Mouse (Mus musculus): ENCODE results near the gene Cisd1. TPM values are rescaled to one million over a fixed set of nuclear protein-coding genes. Genes with fewer than 3 reads are reported as not detected.

Cisd1 gene
- polyA plus RNA-seq, 1 experiment from 2014 or later, result 217 TPM

DNA sequence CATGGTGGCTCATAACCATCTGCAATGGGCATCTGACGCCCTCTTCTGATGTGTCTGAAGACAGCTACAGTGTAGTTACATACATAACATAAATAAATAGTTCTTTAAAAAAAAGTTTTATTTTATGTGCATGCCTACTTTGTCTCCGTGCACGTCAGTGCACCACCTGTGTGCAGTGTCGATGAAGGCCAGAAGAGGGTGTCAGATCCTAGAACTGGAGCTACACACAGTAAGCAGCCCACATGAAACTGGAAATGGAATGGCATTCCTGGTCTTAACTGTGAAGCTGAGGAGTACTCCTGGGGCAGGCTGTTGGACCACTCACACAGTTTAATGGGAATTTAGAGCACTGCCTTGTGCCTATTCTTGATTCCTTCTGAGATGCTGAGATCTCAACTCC lies 12.4 kb downstream of the Cisd1 start:
- no peak for ATAC-seq (ENCODE audit: insufficient number of reproducible peaks, insufficient read depth, low FRiP score, low read depth)
- peaks cover 54% of the 10 kb centered on the region for H3K36me3 ChIP-seq (ENCODE audit: control insufficient read depth, insufficient read depth, low read length)

DNA sequence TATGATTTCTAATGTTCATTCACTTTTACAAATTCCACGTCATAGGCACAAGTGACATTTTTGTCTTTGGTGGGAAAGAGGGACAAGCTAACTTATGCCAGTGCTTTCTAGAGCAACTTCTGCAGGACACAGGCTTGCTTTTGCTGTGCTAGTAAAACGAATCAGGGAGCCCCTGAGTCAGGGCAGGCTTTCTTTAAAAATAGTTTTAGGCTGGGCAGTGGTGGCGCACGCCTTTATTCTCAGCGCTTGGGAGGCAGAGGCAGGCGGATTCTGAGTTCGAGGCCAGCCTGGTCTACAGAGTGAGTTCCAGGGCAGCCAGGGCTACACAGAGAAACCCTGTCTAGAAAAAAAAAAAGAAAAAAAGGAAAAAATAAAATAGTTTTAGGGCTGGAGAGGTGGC lies 12.8 kb downstream of the Cisd1 start:
- Histone ChIP-seq H3K4me1 (ENCODE audit: control insufficient read depth in 2 of 2, insufficient read depth in 2 of 2, low read length in 2 of 2) (no peaks in the 10 kb centered on the region), H3K4me2 (ENCODE audit: low read length) (no peak overlapping the region), H3K9ac (ENCODE audit: low read length) (no peak overlapping the region), H3K9me3 (ENCODE audit: control insufficient read depth, low read length) (no peaks in the 10 kb centered on the region), H3K27ac (replicated peaks in 1 of 2; ENCODE audit: control insufficient read depth in 1 of 2, insufficient read depth in 1 of 2, low read depth in 2 of 2, low read length in 2 of 2) (no peak overlapping the region), H3K36me3 (ENCODE audit: control insufficient read depth, insufficient read depth, low read length) (peaks cover 54% of the 10 kb centered on the region), H3K27me3 (ENCODE audit: control insufficient read depth, insufficient read depth, low read length) (no peaks in the 10 kb centered on the region), H3K4me3 (ENCODE audit: control insufficient read depth in 1 of 2, insufficient read depth in 1 of 2, low read depth in 1 of 2, low read length in 2 of 2) (no peak overlapping the region)
- WGBS, result 90% methylated on average over 7 of the region's 7 CpGs
- no peak for ATAC-seq (ENCODE audit: insufficient number of reproducible peaks, insufficient read depth, low FRiP score, low read depth)

More for the DNA sequence above, 12.4 kb downstream of the Cisd1 start:
- H3K27ac ChIP-seq (replicated peaks in 1 of 2; ENCODE audit: control insufficient read depth in 1 of 2, insufficient read depth in 1 of 2, low read depth in 2 of 2, low read length in 2 of 2), result no peak overlapping the region
- no peak overlapping the region for H3K9ac ChIP-seq (ENCODE audit: low read length)
- no peaks in the 10 kb centered on the region for H3K27me3 ChIP-seq (ENCODE audit: control insufficient read depth, insufficient read depth, low read length)
- no peaks in the 10 kb centered on the region for H3K9me3 ChIP-seq (ENCODE audit: control insufficient read depth, low read length)
- H3K4me3 ChIP-seq (ENCODE audit: control insufficient read depth in 1 of 2, insufficient read depth in 1 of 2, low read depth in 1 of 2, low read length in 2 of 2), result no peak overlapping the region
- no peaks in the 10 kb centered on the region for H3K4me1 ChIP-seq (ENCODE audit: control insufficient read depth in 2 of 2, insufficient read depth in 2 of 2, low read length in 2 of 2)
- no peak overlapping the region for H3K4me2 ChIP-seq (ENCODE audit: low read length)
- whole genome bisulfite sequencing, result 92% methylated on average over 4 of the region's 4 CpGs

DNA sequence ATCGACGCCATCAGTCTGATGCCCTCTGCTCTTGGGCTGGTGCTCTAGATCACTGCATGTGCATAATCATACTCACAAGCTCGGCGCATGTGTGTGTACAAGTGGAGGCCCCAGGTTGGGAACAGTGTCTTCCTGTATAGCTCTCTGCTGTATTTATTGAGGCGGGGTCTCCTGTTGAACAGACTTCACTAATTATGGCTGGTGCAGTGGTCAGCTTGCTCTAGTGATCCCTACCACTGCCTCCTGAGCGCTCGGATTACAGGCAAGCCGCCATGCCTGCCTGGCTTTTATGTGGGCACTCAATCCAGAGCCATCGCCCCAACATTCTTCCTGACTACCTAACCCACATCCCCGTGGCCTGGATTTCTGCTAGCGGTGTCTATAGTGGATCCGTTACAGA lies 14.7 kb downstream of the Cisd1 start:
- Histone ChIP-seq H3K9ac (ENCODE audit: low read length) (no peak overlapping the region), H3K4me3 (ENCODE audit: control insufficient read depth in 1 of 2, insufficient read depth in 1 of 2, low read depth in 1 of 2, low read length in 2 of 2) (no peak overlapping the region), H3K27ac (replicated peaks in 1 of 2; ENCODE audit: control insufficient read depth in 1 of 2, insufficient read depth in 1 of 2, low read depth in 2 of 2, low read length in 2 of 2) (no peak overlapping the region), H3K36me3 (ENCODE audit: control insufficient read depth, insufficient read depth, low read length) (peaks cover 41% of the 10 kb centered on the region), H3K4me1 (ENCODE audit: control insufficient read depth in 2 of 2, insufficient read depth in 2 of 2, low read length in 2 of 2) (no peaks in the 10 kb centered on the region), H3K27me3 (ENCODE audit: control insufficient read depth, insufficient read depth, low read length) (no peaks in the 10 kb centered on the region), H3K4me2 (ENCODE audit: low read length) (no peak overlapping the region), H3K9me3 (ENCODE audit: control insufficient read depth, low read length) (no peaks in the 10 kb centered on the region)
- 96% methylated on average over 12 of the region's 12 CpGs for WGBS
- ATAC-seq (ENCODE audit: insufficient number of reproducible peaks, insufficient read depth, low FRiP score, low read depth), result no peak

DNA sequence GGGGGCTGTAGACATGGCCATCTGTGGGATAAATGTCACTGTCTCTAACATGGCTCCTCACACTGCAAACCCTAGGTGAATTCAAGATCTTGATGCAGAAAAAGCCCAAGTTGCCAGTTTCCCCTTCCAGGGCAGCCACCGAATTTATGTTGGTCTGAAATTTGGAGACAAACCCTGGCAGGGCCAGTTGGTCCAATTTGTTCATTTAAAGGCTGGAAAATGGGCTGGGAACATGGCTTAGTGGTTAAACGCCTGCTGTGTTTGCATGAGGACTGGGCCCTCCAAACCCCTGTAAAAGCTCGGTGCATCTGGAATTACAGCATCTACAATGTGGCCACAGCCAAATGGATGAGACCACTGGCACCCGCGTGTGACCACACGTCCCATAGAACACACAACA lies 15.5 kb downstream of the Cisd1 start:
- Histone ChIP-seq H3K4me1 (ENCODE audit: control insufficient read depth in 2 of 2, insufficient read depth in 2 of 2, low read length in 2 of 2) (no peaks in the 10 kb centered on the region), H3K4me3 (ENCODE audit: control insufficient read depth in 1 of 2, insufficient read depth in 1 of 2, low read depth in 1 of 2, low read length in 2 of 2) (no peak overlapping the region), H3K27ac (replicated peaks in 1 of 2; ENCODE audit: control insufficient read depth in 1 of 2, insufficient read depth in 1 of 2, low read depth in 2 of 2, low read length in 2 of 2) (no peak overlapping the region), H3K27me3 (ENCODE audit: control insufficient read depth, insufficient read depth, low read length) (no peaks in the 10 kb centered on the region), H3K36me3 (ENCODE audit: control insufficient read depth, insufficient read depth, low read length) (peaks cover 34% of the 10 kb centered on the region), H3K9ac (ENCODE audit: low read length) (no peak overlapping the region), H3K9me3 (ENCODE audit: control insufficient read depth, low read length) (no peaks in the 10 kb centered on the region), H3K4me2 (ENCODE audit: low read length) (no peak overlapping the region)
- no peak for ATAC-seq (ENCODE audit: insufficient number of reproducible peaks, insufficient read depth, low FRiP score, low read depth)
- WGBS, result 90% methylated on average over 6 of the region's 6 CpGs

DNA sequence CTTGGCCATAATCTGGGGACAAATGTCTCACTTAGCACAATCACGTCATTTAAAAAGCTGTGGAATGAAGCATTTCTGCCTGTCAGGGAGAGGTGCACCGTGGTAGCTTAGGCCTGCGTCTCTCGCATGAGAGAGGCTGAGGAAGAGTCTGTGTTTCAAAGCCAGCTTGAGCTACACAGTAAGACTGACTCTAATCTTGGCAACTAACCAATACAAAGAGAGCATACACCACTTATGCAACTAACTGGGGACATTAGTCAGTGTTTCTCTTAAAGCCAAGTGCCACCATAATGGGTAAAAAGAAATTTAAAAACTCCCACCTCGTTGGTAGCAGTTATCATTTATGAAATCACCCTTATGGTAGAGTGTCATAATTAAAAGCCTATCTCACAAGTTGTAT lies 15.9 kb downstream of the Cisd1 start:
- H3K4me2 ChIP-seq (ENCODE audit: low read length), result no peak overlapping the region
- H3K9ac ChIP-seq (ENCODE audit: low read length), result no peak overlapping the region
- ATAC-seq (ENCODE audit: insufficient number of reproducible peaks, insufficient read depth, low FRiP score, low read depth), result no peak
- no peak overlapping the region for H3K27ac ChIP-seq (replicated peaks in 1 of 2; ENCODE audit: control insufficient read depth in 1 of 2, insufficient read depth in 1 of 2, low read depth in 2 of 2, low read length in 2 of 2)
- H3K4me3 ChIP-seq (ENCODE audit: control insufficient read depth in 1 of 2, insufficient read depth in 1 of 2, low read depth in 1 of 2, low read length in 2 of 2), result no peak overlapping the region
- H3K27me3 ChIP-seq (ENCODE audit: control insufficient read depth, insufficient read depth, low read length), result no peaks in the 10 kb centered on the region
- H3K9me3 ChIP-seq (ENCODE audit: control insufficient read depth, low read length), result no peaks in the 10 kb centered on the region
- peaks cover 29% of the 10 kb centered on the region for H3K36me3 ChIP-seq (ENCODE audit: control insufficient read depth, insufficient read depth, low read length)
- no peaks in the 10 kb centered on the region for H3K4me1 ChIP-seq (ENCODE audit: control insufficient read depth in 2 of 2, insufficient read depth in 2 of 2, low read length in 2 of 2)
- 85% methylated on average over 5 of the region's 5 CpGs for WGBS

DNA sequence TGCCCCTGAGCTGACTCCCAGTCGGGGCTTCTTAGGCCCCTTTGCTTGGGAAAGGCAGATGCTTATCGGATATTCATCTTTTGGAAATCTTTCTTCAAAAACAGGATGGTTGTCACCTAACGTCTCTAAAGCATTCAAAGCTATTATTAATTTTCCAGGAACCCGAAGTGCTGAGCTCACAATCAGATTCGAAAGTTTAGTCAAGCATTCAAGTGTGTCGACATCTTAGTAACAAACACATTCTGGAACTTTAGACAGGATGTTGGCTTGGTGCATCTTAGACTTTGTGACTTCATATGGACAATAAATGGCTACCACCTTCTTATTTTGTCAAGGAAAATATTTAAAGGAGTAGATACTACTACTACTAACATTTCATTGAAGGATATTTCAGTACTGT lies 16.4 kb downstream of the Cisd1 start:
- Histone ChIP-seq H3K27me3 (ENCODE audit: control insufficient read depth, insufficient read depth, low read length) (no peaks in the 10 kb centered on the region), H3K36me3 (ENCODE audit: control insufficient read depth, insufficient read depth, low read length) (peaks cover 25% of the 10 kb centered on the region), H3K9ac (ENCODE audit: low read length) (no peak overlapping the region), H3K4me2 (ENCODE audit: low read length) (no peak overlapping the region), H3K27ac (replicated peaks in 1 of 2; ENCODE audit: control insufficient read depth in 1 of 2, insufficient read depth in 1 of 2, low read depth in 2 of 2, low read length in 2 of 2) (no peak overlapping the region), H3K4me1 (ENCODE audit: control insufficient read depth in 2 of 2, insufficient read depth in 2 of 2, low read length in 2 of 2) (no peaks in the 10 kb centered on the region), H3K9me3 (ENCODE audit: control insufficient read depth, low read length) (no peaks in the 10 kb centered on the region), H3K4me3 (ENCODE audit: control insufficient read depth in 1 of 2, insufficient read depth in 1 of 2, low read depth in 1 of 2, low read length in 2 of 2) (no peak overlapping the region)
- WGBS, result 84% methylated on average over 6 of the region's 6 CpGs
- no peak for ATAC-seq (ENCODE audit: insufficient number of reproducible peaks, insufficient read depth, low FRiP score, low read depth)

DNA sequence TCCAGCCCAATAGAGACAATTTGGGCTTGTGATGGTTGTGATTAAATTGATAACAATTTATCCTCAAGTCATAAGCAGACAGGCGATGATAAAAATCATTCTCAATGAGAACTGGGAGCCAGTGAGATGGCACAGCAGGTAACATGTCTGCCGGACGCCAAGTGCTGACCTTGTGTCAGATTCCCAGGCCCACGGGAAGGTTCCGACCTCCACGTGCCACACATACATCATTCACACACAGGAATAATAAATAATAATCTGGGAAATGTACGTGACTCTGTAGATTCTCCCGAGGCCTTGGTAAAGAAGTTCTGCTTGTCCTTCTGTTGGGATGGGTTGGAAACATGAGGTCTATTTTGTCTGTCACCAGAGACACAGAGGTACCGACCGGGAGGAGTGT lies 17.4 kb downstream of the Cisd1 start:
- H3K4me1 ChIP-seq (ENCODE audit: control insufficient read depth in 2 of 2, insufficient read depth in 2 of 2, low read length in 2 of 2), result no peaks in the 10 kb centered on the region
- H3K9ac ChIP-seq (ENCODE audit: low read length), result no peak overlapping the region
- H3K4me2 ChIP-seq (ENCODE audit: low read length), result no peak overlapping the region
- H3K4me3 ChIP-seq (ENCODE audit: control insufficient read depth in 1 of 2, insufficient read depth in 1 of 2, low read depth in 1 of 2, low read length in 2 of 2), result no peak overlapping the region
- H3K27ac ChIP-seq (replicated peaks in 1 of 2; ENCODE audit: control insufficient read depth in 1 of 2, insufficient read depth in 1 of 2, low read depth in 2 of 2, low read length in 2 of 2), result no peak overlapping the region
- WGBS, result 84% methylated on average over 10 of the region's 10 CpGs
- no peak for ATAC-seq (ENCODE audit: insufficient number of reproducible peaks, insufficient read depth, low FRiP score, low read depth)
- peaks cover 25% of the 10 kb centered on the region for H3K36me3 ChIP-seq (ENCODE audit: control insufficient read depth, insufficient read depth, low read length)
- H3K27me3 ChIP-seq (ENCODE audit: control insufficient read depth, insufficient read depth, low read length), result no peaks in the 10 kb centered on the region
- H3K9me3 ChIP-seq (ENCODE audit: control insufficient read depth, low read length), result no peaks in the 10 kb centered on the region

DNA sequence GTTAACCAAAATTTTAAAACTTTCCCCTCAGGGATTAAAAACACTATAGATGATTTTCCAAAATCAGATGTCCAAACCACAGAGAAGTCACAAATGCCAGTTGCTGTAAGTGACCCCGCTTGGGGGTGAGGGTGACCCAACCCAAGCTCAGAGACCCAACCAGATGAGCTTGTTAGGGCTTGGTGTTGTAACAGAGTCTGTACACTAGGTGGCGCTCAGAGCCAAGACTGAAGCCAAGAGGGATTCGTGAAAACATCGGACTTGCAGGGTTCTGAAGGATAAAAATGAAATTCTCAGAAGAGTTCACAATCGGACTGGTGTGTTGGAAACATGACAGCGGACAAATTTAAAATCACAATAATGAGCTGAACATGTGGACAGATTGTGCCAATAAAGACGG lies 18.0 kb downstream of the Cisd1 start:
- WGBS, result 9% methylated on average over 7 of the region's 7 CpGs
- no peak overlapping the region for H3K4me3 ChIP-seq (ENCODE audit: control insufficient read depth in 1 of 2, insufficient read depth in 1 of 2, low read depth in 1 of 2, low read length in 2 of 2)
- no peak overlapping the region for H3K9ac ChIP-seq (ENCODE audit: low read length)
- ATAC-seq (ENCODE audit: insufficient number of reproducible peaks, insufficient read depth, low FRiP score, low read depth), result no peak
- no peak overlapping the region for H3K27ac ChIP-seq (replicated peaks in 1 of 2; ENCODE audit: control insufficient read depth in 1 of 2, insufficient read depth in 1 of 2, low read depth in 2 of 2, low read length in 2 of 2)
- no peaks in the 10 kb centered on the region for H3K4me1 ChIP-seq (ENCODE audit: control insufficient read depth in 2 of 2, insufficient read depth in 2 of 2, low read length in 2 of 2)
- no peaks in the 10 kb centered on the region for H3K27me3 ChIP-seq (ENCODE audit: control insufficient read depth, insufficient read depth, low read length)
- no peak overlapping the region for H3K4me2 ChIP-seq (ENCODE audit: low read length)
- H3K9me3 ChIP-seq (ENCODE audit: control insufficient read depth, low read length), result no peaks in the 10 kb centered on the region
- peaks cover 25% of the 10 kb centered on the region for H3K36me3 ChIP-seq (ENCODE audit: control insufficient read depth, insufficient read depth, low read length)

All from heart, embryonic 14.5 days (tissue).